Mouse (Mus musculus): ENCODE results near the gene Gucy1b1. TPM values are rescaled to one million over a fixed set of nuclear protein-coding genes. Genes with fewer than 3 reads are reported as not detected.

The Gucy1b1 gene
- polyA plus RNA-seq, 2 experiments = 4.5 to 5.8 TPM

DNA sequence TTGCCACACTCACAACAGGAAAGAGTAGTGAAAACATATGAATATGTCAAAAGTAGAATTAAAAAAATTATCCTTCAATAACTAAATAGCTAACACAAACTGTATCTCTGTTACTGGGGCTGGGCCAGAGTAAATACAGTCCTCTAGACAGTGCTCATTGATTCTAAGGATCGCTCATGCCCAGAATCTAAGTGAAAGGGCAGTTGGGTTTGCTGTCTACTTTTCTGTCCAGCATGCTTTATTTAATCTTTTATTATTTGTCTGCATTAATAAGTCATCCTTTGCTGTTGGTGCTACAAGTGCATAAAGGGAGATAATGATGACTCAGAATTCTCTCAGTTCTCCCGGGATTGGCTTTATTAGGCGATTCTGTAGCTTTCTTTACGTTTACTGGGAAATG is 79.1 kb downstream of the Gucy1b1 start:
- Histone ChIP-seq H3K9ac (replicated peaks) (no peak overlapping the region), H3K9me3 (ENCODE audit: control insufficient read depth, low read length) (no peaks in the 10 kb centered on the region), H3K4me3 (ENCODE audit: insufficient read depth in 1 of 2, low read depth in 2 of 2, low read length in 2 of 2) (no peak overlapping the region), H3K36me3 (replicated peaks; ENCODE audit: control insufficient read depth, insufficient read depth, low read depth) (no peaks in the 10 kb centered on the region), H3K27ac (no peak overlapping the region), H3K27me3 (ENCODE audit: control insufficient read depth, insufficient read depth, low read length) (no peaks in the 10 kb centered on the region), H3K4me1 (replicated peaks; ENCODE audit: control insufficient read depth in 2 of 2, insufficient read depth in 2 of 2, low read length in 1 of 2) (no peaks in the 10 kb centered on the region; a peak in 2 of 4 replicates), H3K4me2 (ENCODE audit: low read depth) (no peak overlapping the region)
- TF ChIP-seq CTCF (IDR thresholded peaks at IDR 0.05; ENCODE audit: low read depth) = no peak
- TF ChIP-seq EP300 (IDR thresholded peaks at IDR 0.05; ENCODE audit: low read depth) = no peak
- no peak for DNase-seq (ENCODE audit: low read depth in 3 of 3, low spot score in 3 of 3)
- no peak for ATAC-seq (ENCODE audit: insufficient read depth)
- WGBS (ENCODE audit: insufficient replicate concordance) = 27% methylated on average over 4 of the region's 4 CpGs

GRCm38 (mm10) chr3:81990531-81990930 is 84.0 kb downstream of the Gucy1b1 start:
- H3K4me3 ChIP-seq (ENCODE audit: insufficient read depth in 1 of 2, low read depth in 2 of 2, low read length in 2 of 2) = no peak overlapping the region
- ATAC-seq (ENCODE audit: insufficient read depth) = no peak
- no peak overlapping the region for H3K4me2 ChIP-seq (ENCODE audit: low read depth)
- no peak overlapping the region for H3K9ac ChIP-seq (replicated peaks)
- DNase-seq (ENCODE audit: low read depth in 3 of 3, low spot score in 3 of 3) = no peak
- no peaks in the 10 kb centered on the region for H3K36me3 ChIP-seq (replicated peaks; ENCODE audit: control insufficient read depth, insufficient read depth, low read depth)
- no peaks in the 10 kb centered on the region for H3K27me3 ChIP-seq (ENCODE audit: control insufficient read depth, insufficient read depth, low read length)
- no peak overlapping the region for H3K27ac ChIP-seq
- TF ChIP-seq CTCF (IDR thresholded peaks at IDR 0.05; ENCODE audit: low read depth) (no peak), EP300 (IDR thresholded peaks at IDR 0.05; ENCODE audit: low read depth) (no peak)
- H3K9me3 ChIP-seq (ENCODE audit: control insufficient read depth, low read length) = no peaks in the 10 kb centered on the region
- WGBS (ENCODE audit: insufficient replicate concordance) = 32% methylated on average over 3 of the region's 3 CpGs
- peaks cover 0 to 7% of the 10 kb centered on the region in 2 experiments; a peak in 3 of 4 replicates for H3K4me1 ChIP-seq (replicated peaks; ENCODE audit: control insufficient read depth in 2 of 2, insufficient read depth in 2 of 2, low read length in 1 of 2)

- H3K27ac ChIP-seq = no peak overlapping the region
Observed at GRCm38 (mm10) chr3:81989692-81990141, 84.8 kb downstream of the Gucy1b1 start.

DNA sequence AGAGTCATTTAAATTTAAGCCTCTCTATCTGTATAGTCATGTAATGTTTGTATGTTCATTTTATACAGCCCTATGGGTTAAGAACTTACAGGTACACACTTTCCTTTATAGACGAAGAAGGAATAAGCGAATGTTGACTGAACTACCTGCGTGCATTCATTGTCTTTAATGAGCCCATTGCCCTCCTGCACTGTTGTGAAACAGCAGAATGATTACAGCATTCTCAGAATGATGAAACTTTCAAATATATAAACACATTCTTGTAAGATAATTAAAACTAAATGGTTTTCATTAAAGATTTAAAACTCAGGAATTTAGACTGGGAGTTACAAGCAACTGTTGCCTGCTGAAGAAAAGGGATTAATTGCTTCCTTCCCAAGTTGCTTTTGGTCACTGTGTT is 86.9 kb downstream of the Gucy1b1 start:
- Histone ChIP-seq H3K9me3 (ENCODE audit: control insufficient read depth, low read length) (no peaks in the 10 kb centered on the region), H3K4me2 (ENCODE audit: low read depth) (no peak overlapping the region), H3K27me3 (ENCODE audit: control insufficient read depth, insufficient read depth, low read length) (no peaks in the 10 kb centered on the region), H3K4me1 (replicated peaks; ENCODE audit: control insufficient read depth in 2 of 2, insufficient read depth in 2 of 2, low read length in 1 of 2) (peaks cover 0 to 7% of the 10 kb centered on the region in 2 experiments; a peak in 3 of 4 replicates), H3K36me3 (replicated peaks; ENCODE audit: control insufficient read depth, insufficient read depth, low read depth) (no peaks in the 10 kb centered on the region), H3K4me3 (ENCODE audit: insufficient read depth in 1 of 2, low read depth in 2 of 2, low read length in 2 of 2) (no peak overlapping the region), H3K9ac (replicated peaks) (no peak overlapping the region), H3K27ac (no peak overlapping the region)
- DNase-seq (ENCODE audit: low read depth in 3 of 3, low spot score in 3 of 3) (no peak), ATAC-seq (ENCODE audit: insufficient read depth) (no peak)
- WGBS (ENCODE audit: insufficient replicate concordance) = 73% methylated on average over 3 of the region's 3 CpGs
- TF ChIP-seq CTCF (IDR thresholded peaks at IDR 0.05; ENCODE audit: low read depth) (no peak), EP300 (IDR thresholded peaks at IDR 0.05; ENCODE audit: low read depth) (no peak)

More at GRCm38 (mm10) chr3:81989692-81990141, 84.8 kb downstream of the Gucy1b1 start:
- Histone ChIP-seq H3K36me3 (replicated peaks; ENCODE audit: control insufficient read depth, insufficient read depth, low read depth) (no peaks in the 10 kb centered on the region), H3K4me2 (ENCODE audit: low read depth) (no peak overlapping the region), H3K9me3 (ENCODE audit: control insufficient read depth, low read length) (no peaks in the 10 kb centered on the region), H3K27me3 (ENCODE audit: control insufficient read depth, insufficient read depth, low read length) (no peaks in the 10 kb centered on the region), H3K9ac (replicated peaks) (no peak overlapping the region), H3K4me3 (ENCODE audit: insufficient read depth in 1 of 2, low read depth in 2 of 2, low read length in 2 of 2) (no peak overlapping the region), H3K4me1 (replicated peaks; ENCODE audit: control insufficient read depth in 2 of 2, insufficient read depth in 2 of 2, low read length in 1 of 2) (peaks cover 0 to 7% of the 10 kb centered on the region in 2 experiments; a peak in 3 of 4 replicates)
- DNase-seq (ENCODE audit: low read depth in 3 of 3, low spot score in 3 of 3) (no peak), ATAC-seq (ENCODE audit: insufficient read depth) (no peak)
- no peak for TF ChIP-seq EP300 (IDR thresholded peaks at IDR 0.05; ENCODE audit: low read depth)
- no peak for TF ChIP-seq CTCF (IDR thresholded peaks at IDR 0.05; ENCODE audit: low read depth)
- 9% methylated on average over 2 of the region's 2 CpGs for WGBS (ENCODE audit: insufficient replicate concordance)

- Histone ChIP-seq H3K9me3 (ENCODE audit: control insufficient read depth, low read length) (no peaks in the 10 kb centered on the region), H3K27me3 (ENCODE audit: control insufficient read depth, insufficient read depth, low read length) (no peaks in the 10 kb centered on the region), H3K4me1 (replicated peaks; ENCODE audit: control insufficient read depth in 2 of 2, insufficient read depth in 2 of 2, low read length in 1 of 2) (peaks cover 0 to 7% of the 10 kb centered on the region in 2 experiments; a peak in 3 of 4 replicates), H3K4me3 (ENCODE audit: insufficient read depth in 1 of 2, low read depth in 2 of 2, low read length in 2 of 2) (no peak overlapping the region), H3K9ac (replicated peaks) (no peak overlapping the region), H3K36me3 (replicated peaks; ENCODE audit: control insufficient read depth, insufficient read depth, low read depth) (no peaks in the 10 kb centered on the region), H3K4me2 (ENCODE audit: low read depth) (no peak overlapping the region), H3K27ac (no peak overlapping the region)
- ATAC-seq (ENCODE audit: insufficient read depth) (no peak), DNase-seq (ENCODE audit: low read depth in 3 of 3, low spot score in 3 of 3) (no peak)
- TF ChIP-seq EP300 (IDR thresholded peaks at IDR 0.05; ENCODE audit: low read depth) (no peak), CTCF (IDR thresholded peaks at IDR 0.05; ENCODE audit: low read depth) (no peak)
- 67% methylated on average over 2 of the region's 2 CpGs for WGBS (ENCODE audit: insufficient replicate concordance)
Observed at GRCm38 (mm10) chr3:81986103-81986502, 88.4 kb downstream of the Gucy1b1 start.
